Mouse (Mus musculus) layer of hippocampus, adult 9-11 months (tissue): ENCODE data around the gene Stk38.
A peak's percentile ranks its signal among the peaks of the same experiment; 100 is the strongest.
"Not testable (repeated sequence)": the region's sequence is repeated elsewhere in the genome, so short reads cannot be mapped to it uniquely, and the experiment has no call there.

ENCODE experiments used
- DNase-seq: peaks from one replicate; pipeline ENCODE4 v3.0.0; 2022

The Stk38 gene

DNA sequence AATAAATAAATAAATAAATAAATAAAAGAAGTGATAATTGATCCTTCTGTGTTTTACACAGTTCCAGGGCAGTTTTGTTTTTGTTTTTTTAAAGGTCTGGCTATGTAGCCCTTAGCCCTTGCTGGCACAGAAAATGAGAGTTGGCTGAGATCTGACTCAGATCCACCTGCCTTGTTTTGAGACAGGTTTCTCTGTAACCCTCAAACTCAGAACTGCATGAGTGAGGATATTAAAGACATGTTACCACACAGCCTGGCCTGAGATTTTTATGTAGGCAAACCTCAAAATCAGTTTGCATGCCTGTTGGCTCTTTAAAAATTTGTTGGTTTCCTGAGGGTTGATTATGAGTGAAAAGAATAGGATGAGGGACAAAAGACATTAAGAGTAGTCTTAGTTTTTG, 27.7 kb upstream of the Stk38 start:
- DNase-seq = no peak

DNA sequence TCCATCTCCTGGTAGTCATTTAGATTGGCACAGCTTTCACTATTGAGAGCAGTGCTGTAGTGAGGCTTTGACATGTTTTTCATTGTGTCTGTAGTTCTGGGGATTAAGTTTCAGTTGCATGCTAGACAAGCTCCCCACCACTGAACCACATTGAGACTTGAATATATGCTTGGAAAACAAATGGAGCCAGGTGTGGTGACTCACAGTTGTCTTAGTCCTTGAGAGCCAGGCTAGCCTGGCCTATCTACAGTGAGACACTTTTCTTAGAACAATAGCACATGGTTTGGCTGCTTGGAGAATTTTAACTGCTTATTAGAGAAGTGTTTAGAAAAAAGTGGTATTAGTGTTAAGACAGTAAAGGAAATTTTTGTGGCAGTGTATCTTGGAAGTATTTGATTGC, 26.5 kb upstream of the Stk38 start:
- no peak for DNase-seq

- no peak for DNase-seq
Observed at GRCm38 (mm10) chr17:29033569-29034061, 25.8 kb upstream of the Stk38 start.

GRCm38 (mm10) chr17:29032274-29033069, 24.7 kb upstream of the Stk38 start, which contains the start of gene Srsf3:
Gene Srsf3, plus strand, starts transcription at chr17:29032628.
- DNase-seq = peak; percentile 99

GRCm38 (mm10) chr17:29031771-29032273, 24.0 kb upstream of the Stk38 start:
- peak; percentile 26 for DNase-seq

DNA sequence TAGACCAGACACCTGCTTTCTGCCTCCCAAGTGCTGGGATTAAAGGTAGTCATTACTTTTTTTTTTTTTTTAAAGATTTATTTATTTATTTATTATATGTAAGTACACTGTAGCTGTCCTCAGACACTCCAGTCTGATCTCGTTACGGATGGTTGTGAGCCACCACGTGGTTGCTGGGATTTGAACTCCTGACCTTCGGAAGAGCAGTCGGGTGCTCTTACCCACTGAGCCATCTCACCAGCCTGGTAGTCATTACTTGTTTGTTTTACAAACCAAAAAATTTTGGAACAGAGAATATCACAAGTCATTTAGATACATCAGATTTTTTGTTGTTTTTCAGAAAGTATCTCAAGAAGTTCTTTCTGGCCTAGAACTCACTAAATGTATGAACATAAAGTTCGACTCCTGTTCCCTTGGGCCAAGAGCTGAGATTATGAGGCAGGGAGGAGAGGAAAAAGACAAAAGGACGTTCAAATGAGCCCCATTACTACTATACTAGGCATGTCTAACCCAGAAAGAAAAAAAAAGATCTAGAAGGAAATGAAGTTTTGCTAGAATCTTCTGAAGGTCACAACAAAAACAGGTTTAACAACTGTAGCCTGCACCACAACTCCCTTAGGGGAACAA, 23.4 kb upstream of the Stk38 start:
- not testable (repeated sequence) for DNase-seq

DNA sequence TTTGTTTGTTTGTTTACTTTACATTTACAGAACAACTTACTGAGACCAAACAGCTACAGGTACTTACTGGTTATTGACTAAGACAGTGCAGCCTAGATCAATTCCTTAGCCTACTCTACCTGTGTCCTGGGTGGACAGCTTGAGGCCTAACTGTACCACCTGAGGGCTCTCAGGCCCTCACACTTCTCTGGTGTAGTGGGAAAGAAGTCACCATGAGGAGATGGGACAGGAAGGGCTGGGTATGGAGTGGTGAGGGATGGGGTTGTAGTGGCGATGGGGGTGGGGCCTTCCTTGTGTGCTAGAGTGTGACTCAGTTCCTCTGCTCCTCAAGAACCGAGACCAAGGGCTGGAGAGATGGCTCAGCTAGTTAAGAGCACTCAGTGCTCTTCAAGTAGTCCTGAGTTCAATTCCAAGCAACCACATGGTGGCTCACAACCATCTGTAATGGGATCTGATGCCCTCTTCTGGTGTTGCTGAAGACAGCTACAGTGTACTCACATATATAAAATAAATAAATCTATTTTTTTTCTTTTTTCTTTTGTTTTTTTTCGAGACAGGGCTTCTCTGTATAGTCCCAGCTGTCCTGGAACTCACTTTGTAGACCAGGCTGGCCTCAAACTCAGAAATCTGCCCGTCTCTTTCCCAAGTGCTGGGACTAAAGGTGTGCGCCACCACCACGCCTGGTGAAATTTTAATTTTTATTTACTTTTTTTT, 22.7 kb upstream of the Stk38 start:
- no peak for DNase-seq

DNA sequence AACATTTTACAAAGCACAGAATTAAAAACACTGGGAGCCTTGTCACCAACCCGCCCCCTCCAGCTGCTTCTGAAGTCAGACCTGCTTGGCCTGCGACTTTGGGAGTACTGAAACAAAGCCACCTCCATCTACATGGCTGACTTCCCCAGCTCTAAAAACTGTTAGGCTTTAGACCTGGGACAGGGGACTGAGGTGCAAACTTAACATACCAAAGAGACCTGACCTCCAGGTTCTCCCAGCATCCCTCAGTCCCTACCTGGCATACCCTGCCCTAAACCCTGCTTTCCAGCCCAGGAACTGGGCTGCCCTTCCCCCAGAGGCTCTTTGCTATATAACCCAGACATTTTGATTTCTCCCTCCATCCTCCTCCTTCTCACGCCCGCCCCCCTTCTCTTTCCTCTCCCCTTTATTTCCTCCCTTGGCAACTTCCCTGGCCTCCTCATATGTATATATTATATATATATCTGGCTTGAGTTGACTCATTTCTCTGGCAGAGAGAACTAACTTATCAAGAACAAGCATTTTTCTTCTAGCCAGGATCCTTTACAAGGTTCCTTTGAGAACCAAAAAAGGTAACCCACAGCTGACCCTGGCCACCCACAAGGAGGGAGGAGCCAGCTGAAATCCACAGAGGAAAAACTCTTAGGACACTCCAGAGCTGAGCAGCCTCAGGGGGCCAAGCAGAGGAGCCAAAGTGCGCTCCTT, 19.0 kb upstream of the Stk38 start:
- no peak for DNase-seq

GRCm38 (mm10) chr17:29024896-29025565, 17.2 kb upstream of the Stk38 start:
- DNase-seq = no peak

- DNase-seq = no peak
Observed at GRCm38 (mm10) chr17:29024047-29024892, 16.5 kb upstream of the Stk38 start.

- no peak for DNase-seq
Observed at GRCm38 (mm10) chr17:29023346-29023745, 15.6 kb upstream of the Stk38 start.

- DNase-seq = no peak
Observed at GRCm38 (mm10) chr17:29022230-29022819, 14.5 kb upstream of the Stk38 start.

- no peak for DNase-seq
Observed at GRCm38 (mm10) chr17:29020444-29020843, 12.6 kb upstream of the Stk38 start.

DNA sequence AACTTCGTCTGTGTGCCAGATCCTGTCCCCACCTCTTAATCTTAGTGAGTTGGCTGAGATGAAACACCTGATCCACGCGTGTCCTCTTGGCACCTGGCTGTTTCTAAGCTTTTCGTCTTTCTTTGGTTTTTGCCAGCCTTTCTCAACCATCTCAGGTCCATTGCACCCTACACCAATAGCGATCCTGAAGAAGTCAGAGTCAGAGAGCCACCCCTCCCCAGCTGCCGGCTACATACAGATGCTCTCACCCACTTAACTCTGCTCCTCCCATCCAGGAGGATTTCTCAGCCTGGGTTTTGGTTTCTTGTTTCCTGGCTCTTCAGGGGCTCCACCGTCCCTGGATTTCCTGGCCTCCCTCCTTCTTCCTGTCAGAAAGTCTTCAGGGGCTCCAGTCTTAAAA, 11.6 kb upstream of the Stk38 start:
- DNase-seq = no peak

- DNase-seq = no peak
Observed at GRCm38 (mm10) chr17:29018292-29018984, 10.6 kb upstream of the Stk38 start.

DNA sequence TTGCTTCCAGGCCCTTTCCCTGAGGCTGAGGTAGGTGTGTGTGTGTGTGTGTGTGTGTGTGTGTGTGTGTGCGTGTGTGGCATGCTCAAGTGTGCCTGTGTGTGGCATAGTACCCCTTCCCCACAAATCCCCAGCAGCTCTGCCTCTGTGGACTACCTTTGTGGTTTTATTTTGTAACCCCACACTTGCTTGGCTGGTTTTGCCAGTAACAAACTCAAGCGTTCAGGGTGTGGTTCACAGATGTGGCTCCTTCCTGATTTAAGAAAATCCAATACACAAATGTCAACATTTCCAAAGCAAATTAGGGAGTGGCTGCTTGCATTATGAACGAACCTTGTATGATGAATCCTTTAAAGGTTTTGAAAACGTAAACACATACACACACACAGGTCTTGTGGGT, 8.9 kb upstream of the Stk38 start:
- no peak for DNase-seq

- no peak for DNase-seq
Observed at GRCm38 (mm10) chr17:29015638-29016037, 7.8 kb upstream of the Stk38 start.

- DNase-seq = no peak
Observed at GRCm38 (mm10) chr17:29014235-29014634, 6.4 kb upstream of the Stk38 start.

DNA sequence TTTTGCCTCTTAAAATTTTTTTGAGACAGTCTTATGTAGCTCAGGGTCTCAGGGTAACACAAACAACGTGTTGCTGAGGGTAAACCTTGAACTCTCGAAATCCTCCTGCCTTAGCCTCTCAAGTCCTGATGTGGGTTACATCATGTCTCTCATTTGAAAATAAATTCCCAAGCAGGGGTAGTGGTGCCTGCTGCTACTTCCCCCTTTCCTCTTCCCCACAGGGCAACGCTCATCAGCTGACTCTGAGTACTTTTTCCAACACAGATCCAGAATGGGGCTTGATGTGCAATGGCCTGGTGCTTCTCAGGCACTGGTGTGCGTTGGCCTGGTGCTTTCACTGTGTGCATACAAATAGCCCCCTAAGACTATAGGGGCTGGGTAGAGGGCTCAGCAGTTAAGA, 1.4 kb upstream of the Stk38 start:
- no peak for DNase-seq

DNA sequence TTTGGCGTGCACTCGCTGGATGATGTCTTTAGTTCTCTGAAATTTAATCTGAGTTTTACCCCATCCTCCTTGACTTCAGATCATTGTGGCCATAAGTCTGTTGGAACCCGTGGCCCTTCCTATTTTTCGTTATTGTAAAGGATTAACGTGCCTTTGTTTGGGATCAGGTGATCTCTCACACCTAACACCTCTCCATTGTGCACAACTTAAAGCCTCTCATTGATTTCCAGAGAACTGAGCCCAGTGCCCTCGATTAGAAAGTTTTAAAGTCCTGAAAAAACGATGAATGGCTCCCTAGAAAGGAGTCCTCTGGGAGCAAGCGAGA, 493 bp upstream of the Stk38 start:
- no peak for DNase-seq
